Mouse (Mus musculus) heart, adult 2 months (tissue): ENCODE data around the gene Gm8206. TPM values are rescaled to one million over a fixed set of nuclear protein-coding genes. Genes with fewer than 3 reads are reported as not detected.
A peak's percentile ranks its signal among the peaks of the same experiment; 100 is the strongest.
"Not testable (repeated sequence)": the region's sequence is repeated elsewhere in the genome, so short reads cannot be mapped to it uniquely, and the experiment has no call there.

Experiments used
- DNase-seq, 2 experiments: peaks; one replicate each; pipeline ENCODE4 v3.0.0; 2021
- H3K27ac ChIP-seq: fragments of 200-600 bp; 2 replicates; pipeline ENCODE4 v1.8.1; 2022
- H3K27me3 ChIP-seq: fragments of 200-500 bp; 2 replicates; pipeline ENCODE4 v1.6.1; 2012; ENCODE audit warnings: mild to moderate bottlenecking, low read length, inconsistent platforms, mixed read lengths; ENCODE audit not compliant: control insufficient read depth, insufficient read depth
- H3K36me3 ChIP-seq: fragments of 200-500 bp; 2 replicates; pipeline ENCODE4 v1.6.1; 2012; ENCODE audit warnings: low read length, inconsistent platforms; ENCODE audit not compliant: control insufficient read depth, insufficient read depth
- H3K4me1 ChIP-seq: fragments of 200-500 bp; 2 replicates; pipeline ENCODE4 v1.6.1; 2011; ENCODE audit warnings: low read length; ENCODE audit not compliant: control insufficient read depth, insufficient read depth
- H3K4me3 ChIP-seq: fragments of 200-600 bp; 2 replicates; pipeline ENCODE4 v1.8.1; 2022
- H3K79me2 ChIP-seq: fragments of 200-500 bp; replicated peaks from 2 replicates; pipeline ENCODE4 v1.6.1; 2012; ENCODE audit warnings: mild to moderate bottlenecking, inconsistent platforms, low read length, moderate library complexity, mixed read lengths; ENCODE audit not compliant: control insufficient read depth, insufficient read depth
- H3K9ac ChIP-seq: fragments of 200-500 bp; 2 replicates; pipeline ENCODE4 v1.6.1; 2012; ENCODE audit warnings: low read depth, mild to moderate bottlenecking, control low read depth, inconsistent platforms, low read length, mixed read lengths
- CTCF ChIP-seq: fragments of 200-600 bp; IDR thresholded peaks from 2 replicates; pipeline ENCODE4 v1.8.1; 2022; ENCODE audit warnings: antibody characterized with exemption, mild to moderate bottlenecking, moderate library complexity
- WGBS: fragments of 180-500 bp; shearing (Covaris S2); methylation state at CpG from one replicate; pipeline ENCODE4 v1.1.7; 2018; 5-methylcytosine and 5-hydroxymethylcytosine counted together
- intact Hi-C: fragments of 180-260 bp; cut with DNase I; formaldehyde crosslinking; loops from one replicate; pipeline ENCODE4 v1.15.1; 2025
- long read RNA-seq: library from polyadenylated mRNA; stranded (forward); transcript quantifications from one replicate; pipeline ENCODE4 v2.0.0, GENCODE M21; 2021
- polyA plus RNA-seq: library from polyadenylated mRNA; depleted of rRNA; stranded (reverse); fragments of >200 nt; gene quantifications from 2 replicates; pipeline ENCODE4 v1.2.3, GENCODE M21; 2012; rRNA removed
- total RNA-seq, 2 experiments: library from RNA; stranded (reverse); gene quantifications; 2 replicates each; pipeline ENCODE4 v1.2.3; 2021

The Gm8206 gene
- under 1 TPM; 0.20 to 0.50 TPM for total RNA-seq
- polyA plus RNA-seq = 0.27 and 0.41 TPM in 2 replicates
- long read RNA-seq = 0 reads

DNA sequence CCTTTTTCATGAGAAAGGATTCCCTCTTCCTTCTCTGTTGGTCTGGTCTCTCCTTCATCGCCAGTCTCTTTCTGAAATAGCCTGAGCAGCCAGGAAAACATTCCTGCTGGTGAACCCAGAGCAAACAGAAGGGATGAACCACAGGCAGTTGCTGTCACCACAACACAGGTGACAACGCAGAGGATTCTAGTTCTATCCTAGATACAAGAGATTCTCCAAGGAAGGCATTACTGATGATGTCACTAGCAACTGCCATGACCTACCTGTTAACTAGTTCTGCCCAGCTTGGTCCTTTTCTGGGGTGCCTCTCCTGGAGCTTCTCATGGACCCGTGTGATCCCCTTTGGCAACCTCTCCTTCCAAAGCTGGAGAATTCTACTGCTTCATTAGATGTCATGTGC, at the start of gene Gm8206:
TSS of gene Gm8206 (minus strand) at position 101 of the 400 bp plus-strand sequence.
- WGBS = 96% methylated on average over 3 of the region's 3 CpGs
- H3K9ac ChIP-seq, H3K36me3 ChIP-seq, DNase-seq, H3K79me2 ChIP-seq, H3K27me3 ChIP-seq, H3K27ac ChIP-seq, H3K4me3 ChIP-seq, intact Hi-C loops, H3K4me1 ChIP-seq: not testable (repeated sequence)

DNA sequence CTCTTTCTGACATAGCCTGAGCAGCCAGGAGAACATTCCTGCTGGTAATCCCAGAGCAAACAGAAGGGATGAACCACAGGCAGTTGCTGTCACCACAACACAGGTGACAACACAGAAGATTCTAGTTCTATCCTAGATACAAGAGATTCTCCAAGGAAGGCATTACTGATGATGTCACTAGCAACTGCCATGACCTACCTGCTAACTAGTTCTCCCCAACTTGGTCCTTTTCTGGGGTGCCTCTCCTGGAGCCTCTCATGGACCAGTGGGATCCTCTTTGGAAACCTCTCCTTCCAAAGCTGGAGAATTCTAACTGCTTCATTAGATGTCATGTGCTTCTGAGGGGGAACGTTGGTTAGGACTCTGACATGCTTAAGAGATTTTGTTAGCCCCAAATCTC, 32.0 kb upstream of the Gm8206 start, which contains the start of gene Gm3476:
TSS of gene Gm3476 (minus strand) at position 101 of the 400 bp plus-strand sequence.
- H3K79me2 ChIP-seq, H3K9ac ChIP-seq, H3K36me3 ChIP-seq, H3K27ac ChIP-seq, DNase-seq, H3K4me1 ChIP-seq, intact Hi-C loops, H3K4me3 ChIP-seq, H3K27me3 ChIP-seq: not testable (repeated sequence)
- whole genome bisulfite sequencing = no CpG with 5 or more reads among the region's 1 CpGs

DNA sequence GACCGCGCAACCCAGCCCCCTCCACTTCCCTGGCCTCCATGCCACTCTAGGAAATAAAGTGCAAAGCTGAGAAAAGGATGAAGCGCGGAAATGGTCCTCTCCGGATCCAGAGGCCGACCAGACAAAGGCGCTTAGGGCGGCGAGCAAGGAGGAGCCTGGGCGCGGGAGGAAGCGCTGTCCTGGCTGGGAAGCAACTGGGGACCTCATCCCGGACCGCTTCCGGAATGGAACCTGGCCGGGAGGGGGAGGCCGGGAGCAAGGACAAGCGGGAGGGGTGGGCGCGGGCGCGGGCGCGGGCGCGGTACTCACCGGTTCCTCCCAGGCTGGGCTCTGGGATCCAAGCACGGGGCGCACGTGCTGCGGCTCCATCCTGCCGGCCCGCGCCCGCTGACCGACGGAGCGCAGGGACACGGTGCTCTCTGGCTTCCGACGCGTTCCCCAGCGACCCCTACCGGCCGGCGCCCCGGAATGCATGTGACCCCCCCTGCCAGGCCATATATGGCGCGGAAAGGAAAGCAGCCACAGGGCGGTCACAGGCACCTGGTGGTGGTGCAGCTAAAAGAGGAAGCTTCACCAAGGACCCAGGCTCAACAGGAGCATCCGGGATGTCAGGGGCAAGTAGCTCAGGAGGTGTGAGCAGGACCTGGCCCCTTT, 14.7 kb upstream of the Gm8206 start, which contains the start of gene Gm3468:
TSS of gene Gm3468 (minus strand) at position 394 of the 654 bp plus-strand sequence.
- H3K79me2 ChIP-seq, H3K4me1 ChIP-seq, H3K27ac ChIP-seq, H3K4me3 ChIP-seq, H3K27me3 ChIP-seq, H3K9ac ChIP-seq, H3K36me3 ChIP-seq, intact Hi-C loops: not testable (repeated sequence)
- DNase-seq = peak; percentile 43 to 59
- under 1% methylated on average over 32 of the region's 51 CpGs for WGBS
- TF ChIP-seq CTCF = peak; percentile 51

DNA sequence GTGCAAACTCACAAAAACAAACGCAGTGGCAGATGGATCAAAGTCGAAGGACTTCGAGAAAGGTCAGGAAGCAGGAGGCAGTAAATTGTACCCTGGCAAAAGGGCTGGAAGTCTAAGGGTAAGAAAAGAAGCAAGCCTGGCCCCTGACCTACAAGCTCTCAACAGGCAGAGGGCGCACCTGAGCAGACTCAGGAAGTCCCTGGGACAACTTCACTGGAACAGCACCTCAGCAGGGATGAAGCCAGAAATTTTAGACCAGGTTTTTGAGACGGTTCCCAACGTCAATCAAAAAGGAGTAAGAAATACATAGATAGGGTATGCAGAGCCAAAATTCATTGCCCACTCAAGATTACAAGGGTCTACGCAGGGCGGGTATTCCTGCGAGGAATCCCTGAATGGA, 13.8 kb upstream of the Gm8206 start:
- intact Hi-C loops, DNase-seq: not testable (repeated sequence)

DNA sequence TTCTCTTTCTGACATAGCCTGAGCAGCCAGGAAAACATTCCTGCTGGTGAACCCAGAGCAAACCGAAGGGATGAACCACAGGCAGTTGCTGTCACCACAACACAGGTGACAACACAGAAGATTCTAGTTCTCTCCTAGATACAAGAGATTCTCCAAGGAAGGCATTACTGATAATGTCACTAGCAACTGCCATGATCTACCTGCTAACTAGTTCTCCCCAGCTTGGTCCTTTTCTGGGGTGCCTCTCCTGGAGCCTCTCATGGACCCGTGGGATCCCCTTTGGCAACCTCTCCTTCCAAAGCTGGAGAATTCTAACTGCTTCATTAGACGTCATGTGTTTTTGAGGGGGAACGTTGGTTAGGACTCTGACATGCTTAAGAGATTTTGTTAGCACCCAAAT, 35.6 kb downstream of the Gm8206 start, which contains the start of gene Gm6337:
TSS of gene Gm6337 (minus strand) at position 101 of the 400 bp plus-strand sequence.
- H3K27me3 ChIP-seq, H3K36me3 ChIP-seq, intact Hi-C loops, H3K27ac ChIP-seq, H3K4me1 ChIP-seq, DNase-seq, H3K9ac ChIP-seq, H3K4me3 ChIP-seq, H3K79me2 ChIP-seq: not testable (repeated sequence)
- 72% methylated on average over 4 of the region's 4 CpGs for WGBS

More for the DNA sequence above, 13.8 kb upstream of the Gm8206 start:
- WGBS = 14% methylated on average over 9 of the region's 9 CpGs
- H3K79me2 ChIP-seq, H3K9ac ChIP-seq, H3K27ac ChIP-seq, H3K4me3 ChIP-seq, H3K27me3 ChIP-seq, H3K36me3 ChIP-seq, H3K4me1 ChIP-seq: not testable (repeated sequence)
- TF ChIP-seq CTCF = peak; percentile 47; the same call in 1 of the 2 replicates

DNA sequence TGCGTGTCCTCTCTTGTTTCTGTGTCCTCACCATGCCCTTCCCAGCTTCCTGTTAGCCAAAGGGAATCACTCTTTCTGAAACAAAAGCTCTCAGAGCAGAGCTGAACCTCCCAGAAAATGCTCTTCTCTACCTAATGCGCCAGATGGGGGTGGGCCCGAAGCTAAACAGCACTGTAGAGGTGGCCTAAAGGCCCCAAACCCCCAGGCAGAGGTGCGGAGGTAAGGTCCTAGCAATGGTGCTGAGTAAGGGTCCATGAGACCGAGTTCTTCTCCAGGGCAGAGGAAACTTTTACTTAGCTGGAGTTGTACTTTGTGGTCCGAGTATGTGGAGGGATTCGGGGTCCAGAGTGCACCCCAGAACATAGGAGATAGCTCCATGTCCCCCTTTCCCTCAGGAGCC, 106.6 kb downstream of the Gm8206 start:
- H3K4me3 ChIP-seq, H3K79me2 ChIP-seq, H3K36me3 ChIP-seq, H3K4me1 ChIP-seq, intact Hi-C loops, H3K27me3 ChIP-seq, H3K27ac ChIP-seq, H3K9ac ChIP-seq: not testable (repeated sequence)
- DNase-seq = peak in 1 of 2 experiments; percentile 20
- 75% methylated on average over 7 of the region's 7 CpGs for WGBS

DNA sequence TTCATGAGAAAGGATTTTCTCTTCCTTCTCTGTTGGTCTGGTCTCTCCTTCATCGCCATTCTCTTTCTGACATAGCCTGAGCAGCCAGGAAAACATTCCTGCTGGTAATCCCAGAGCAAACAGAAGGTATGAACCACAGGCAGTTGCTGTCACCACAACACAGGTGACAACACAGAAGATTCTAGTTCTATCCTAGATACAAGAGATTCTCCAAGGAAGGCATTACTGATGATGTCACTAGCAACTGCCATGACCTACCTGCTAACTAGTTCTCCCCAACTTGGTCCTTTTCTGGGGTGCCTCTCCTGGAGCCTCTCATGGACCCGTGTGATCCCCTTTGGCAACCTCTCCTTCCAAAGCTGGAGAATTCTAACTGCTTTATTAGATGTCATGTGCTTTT, 114.7 kb downstream of the Gm8206 start, which contains the start of gene Gm3453:
TSS of gene Gm3453 (minus strand) at position 101 of the 400 bp plus-strand sequence.
- WGBS = 51% methylated on average over 2 of the region's 2 CpGs
- intact Hi-C loops, H3K9ac ChIP-seq, H3K4me3 ChIP-seq, H3K4me1 ChIP-seq, H3K27ac ChIP-seq, DNase-seq, H3K27me3 ChIP-seq, H3K36me3 ChIP-seq, H3K79me2 ChIP-seq: not testable (repeated sequence)

Other genes with a start within 250 kb of the Gm8206 start
- gene Gm8237, start 213.6 kb downstream of the Gm8206 start, total RNA-seq = under 1 TPM; 0.16 to 0.25 TPM
- 0.09 TPM in 1 of 2 replicates, not detected in the other for gene Gm8237, start 213.6 kb downstream of the Gm8206 start, polyA plus RNA-seq
- gene Gm3248, start 132.2 kb downstream of the Gm8206 start, total RNA-seq = under 1 TPM in 1 of 2 experiments, not detected in 1; 0.18 TPM
- 0.20 and 0.25 TPM in 2 replicates for gene Gm3248, start 132.2 kb downstream of the Gm8206 start, polyA plus RNA-seq
- gene Gm3453, start 114.8 kb downstream of the Gm8206 start, total RNA-seq = not detected
- not detected in 2 replicates for gene Gm3453, start 114.8 kb downstream of the Gm8206 start, polyA plus RNA-seq
- not detected for gene Gm6337, start 35.7 kb downstream of the Gm8206 start, total RNA-seq
- gene Gm6337, start 35.7 kb downstream of the Gm8206 start, polyA plus RNA-seq = not detected in 2 replicates
- gene Gm3468, start 14.7 kb upstream of the Gm8206 start, total RNA-seq = not detected
- 0.12 and 0.50 TPM in 2 replicates for gene Gm3468, start 14.7 kb upstream of the Gm8206 start, polyA plus RNA-seq
- gene Gm3476, start 31.9 kb upstream of the Gm8206 start, total RNA-seq = not detected
- gene Gm3476, start 31.9 kb upstream of the Gm8206 start, polyA plus RNA-seq = not detected in 2 replicates
- gene Gm21560, start 125.3 kb upstream of the Gm8206 start, total RNA-seq = under 1 TPM in 1 of 2 experiments, not detected in 1; 0.14 TPM
- not detected in 2 replicates for gene Gm21560, start 125.3 kb upstream of the Gm8206 start, polyA plus RNA-seq
- not detected for gene Gm3411, start 193.3 kb upstream of the Gm8206 start, total RNA-seq
- gene Gm3411, start 193.3 kb upstream of the Gm8206 start, polyA plus RNA-seq = 0.20 and 1.6 TPM in 2 replicates
- gene Gm21103, start 210.9 kb upstream of the Gm8206 start, total RNA-seq = not detected
- not detected in 2 replicates for gene Gm21103, start 210.9 kb upstream of the Gm8206 start, polyA plus RNA-seq
- not detected for gene Gm3618, start 249.7 kb upstream of the Gm8206 start, total RNA-seq
- gene Gm3618, start 249.7 kb upstream of the Gm8206 start, polyA plus RNA-seq = not detected in 2 replicates